Mouse (Mus musculus) T-cell, adult 2 months (primary cell): ENCODE data around the gene Gm11111.
"Not testable (repeated sequence)": the region's sequence is repeated elsewhere in the genome, so short reads cannot be mapped to it uniquely, and the experiment has no call there.

Experiments used
- DNase-seq: peaks from one replicate; pipeline ENCODE4 v3.0.0; 2022; ENCODE audit warnings: low spot score

Gm11111 gene

GRCm38 (mm10) chr5:98552395-98552794, at the start of gene Gm11111:
Gene Gm11111, plus strand, starts transcription at chr5:98552695.
- DNase-seq, result no peak

GRCm38 (mm10) chr5:98516214-98516613, 36.3 kb upstream of the Gm11111 start:
- no peak for DNase-seq

- no peak for DNase-seq
These were observed 32.4 kb upstream of the Gm11111 start for GRCm38 (mm10) chr5:98520118-98520517.

- no peak for DNase-seq
These were observed 30.1 kb upstream of the Gm11111 start for GRCm38 (mm10) chr5:98522270-98522977.

- DNase-seq, result no peak
These were observed 29.4 kb upstream of the Gm11111 start for GRCm38 (mm10) chr5:98523050-98523449.

- DNase-seq, result no peak
These were observed 28.7 kb upstream of the Gm11111 start for GRCm38 (mm10) chr5:98523783-98524182.

- DNase-seq, result no peak
These were observed 11.2 kb upstream of the Gm11111 start for GRCm38 (mm10) chr5:98541333-98541732.

- no peak for DNase-seq
These were observed 2.2 kb upstream of the Gm11111 start for GRCm38 (mm10) chr5:98550285-98550684.

GRCm38 (mm10) chr5:98550873-98551272, 1.6 kb upstream of the Gm11111 start:
- no peak for DNase-seq

- DNase-seq, result no peak
These were observed 511 bp downstream of the Gm11111 start for GRCm38 (mm10) chr5:98552811-98553601.

GRCm38 (mm10) chr5:98561301-98561700, 8.8 kb downstream of the Gm11111 start:
- DNase-seq, result no peak

- no peak for DNase-seq
These were observed 10.3 kb downstream of the Gm11111 start for GRCm38 (mm10) chr5:98562806-98563205.

GRCm38 (mm10) chr5:98563801-98564200, 11.3 kb downstream of the Gm11111 start:
- DNase-seq, result no peak

- no peak for DNase-seq
These were observed 14.1 kb downstream of the Gm11111 start for GRCm38 (mm10) chr5:98566461-98567193.

- no peak for DNase-seq
These were observed 16.0 kb downstream of the Gm11111 start for GRCm38 (mm10) chr5:98568481-98568880.

GRCm38 (mm10) chr5:98569029-98569513, 16.6 kb downstream of the Gm11111 start:
- DNase-seq, result no peak

- DNase-seq, result no peak
These were observed 19.9 kb downstream of the Gm11111 start for GRCm38 (mm10) chr5:98572392-98572791.

- no peak for DNase-seq
These were observed 22.4 kb downstream of the Gm11111 start for GRCm38 (mm10) chr5:98574711-98575470.

- no peak for DNase-seq
These were observed 23.0 kb downstream of the Gm11111 start for GRCm38 (mm10) chr5:98575471-98575834.

- not testable (repeated sequence) for DNase-seq
These were observed 24.0 kb downstream of the Gm11111 start for GRCm38 (mm10) chr5:98576538-98576937.

GRCm38 (mm10) chr5:98578398-98578797, 25.9 kb downstream of the Gm11111 start:
- DNase-seq, result no peak

GRCm38 (mm10) chr5:98580811-98581210, 28.3 kb downstream of the Gm11111 start:
- no peak for DNase-seq
